8 mouse cellular contexts compared by ENCODE assay signal in the genomic region with DNA sequence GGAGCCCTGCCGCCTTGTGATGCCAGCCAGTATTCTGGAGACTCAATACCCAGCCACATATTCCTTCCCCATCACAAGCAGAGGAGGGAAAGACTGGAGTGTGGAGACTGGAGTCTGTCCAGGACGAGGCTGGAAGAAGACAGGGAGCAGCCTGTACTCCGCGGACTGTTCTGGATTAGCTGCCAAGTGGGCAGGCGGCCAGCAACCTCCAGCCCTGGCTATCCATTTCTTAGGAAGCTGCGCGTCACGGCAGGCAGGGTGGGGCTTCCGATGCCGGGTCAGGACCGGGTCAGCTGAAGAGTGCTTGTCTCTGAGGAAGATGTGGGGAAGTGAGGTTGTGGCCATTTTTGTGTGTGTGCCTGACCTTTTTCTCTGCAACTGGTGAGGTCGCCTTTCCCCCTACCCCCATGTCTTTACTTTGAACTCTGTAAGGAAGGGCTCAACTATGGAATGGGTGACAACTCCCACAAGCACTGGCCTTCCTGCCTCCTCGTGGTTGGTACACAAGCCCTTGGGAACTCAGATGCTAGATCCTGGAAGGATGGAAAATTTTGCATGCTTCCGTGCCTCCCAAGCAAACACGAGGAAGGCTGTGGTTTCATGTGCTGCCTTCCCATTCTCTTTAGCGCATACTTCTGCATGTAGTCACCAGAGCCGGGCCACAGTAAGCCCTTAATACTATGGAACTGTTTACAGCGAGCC.
DNase-seq lines count a peak whose midpoint lies in the region; ATAC-seq and TF ChIP-seq lines count a peak whose summit lies in the region.

No protein-coding gene starts in this region.

- ATAC-seq in Patski: peak; percentile 93
- ATAC-seq in hindbrain, embryonic 12.5 days (ENCODE audit: low FRiP score): peak; percentile 63
- ATAC-seq in lung, embryonic 16.5 days (ENCODE audit: low read depth): peak; percentile 99
- no peak for ATAC-seq in CD4-positive, CD25-positive, alpha-beta regulatory T cell, adult 4 months

- 0 out of 2 replicates have a peak, but pooled peaks cover 10% of the 10 kb centered on the region for H3K4me1 ChIP-seq in hindbrain, embryonic 12.5 days
- H3K4me1 ChIP-seq in lung, embryonic 16.5 days (replicated peaks; ENCODE audit: control insufficient read depth, insufficient read depth, low read length): peaks cover 12% of the 10 kb centered on the region

- H3K4me2 ChIP-seq in hindbrain, embryonic 12.5 days (replicated peaks): peak overlapping the region; percentile 1; the same call in 1 of the 2 replicates
- H3K4me2 ChIP-seq in lung, embryonic 16.5 days (ENCODE audit: low read depth, low read length): peak overlapping the region; percentile 75

- no peaks in the 10 kb centered on the region for H3K36me3 ChIP-seq in hindbrain, embryonic 12.5 days
- no peaks in the 10 kb centered on the region for H3K36me3 ChIP-seq in lung, embryonic 16.5 days (ENCODE audit: control insufficient read depth, insufficient read depth, low read length)

- no peaks in the 10 kb centered on the region for H3K9me3 ChIP-seq in hindbrain, embryonic 12.5 days (replicated peaks)
- H3K9me3 ChIP-seq in lung, embryonic 16.5 days (ENCODE audit: control insufficient read depth, low read length): no peaks in the 10 kb centered on the region

- no peak overlapping the region for H3K9ac ChIP-seq in hindbrain, embryonic 12.5 days
- H3K9ac ChIP-seq in lung, embryonic 16.5 days (ENCODE audit: low read length): no peak overlapping the region

- CTCF ChIA-PET in Patski (lab: Charles Lee): interaction anchor here (0.7 to 3.5 kb wide), 13 partner anchors 11 to 343 kb away, joined by 3 to 25 read pairs (median 5); a partner anchor contains a TSS

- H3K27ac ChIP-seq in hindbrain, embryonic 12.5 days: no peak overlapping the region
- peak overlapping the region; percentile 70 for H3K27ac ChIP-seq in lung, embryonic 16.5 days (ENCODE audit: low read length)

- no peak overlapping the region for H3K4me3 ChIP-seq in hindbrain, embryonic 12.5 days
- H3K4me3 ChIP-seq in lung, embryonic 16.5 days (ENCODE audit: low read length): no peak overlapping the region

- WGBS in hindbrain, embryonic 12.5 days: 59% methylated on average over 18 of the region's 18 CpGs
- WGBS in lung, embryonic 16.5 days: 19% methylated on average over 18 of the region's 18 CpGs

- POLR2A ChIA-PET in Patski (lab: Charles Lee): interaction anchor here (0.6 to 1.4 kb wide), 7 partner anchors 95 to 309 kb away, joined by 3 to 5 read pairs (median 3); no protein-coding TSS in a partner anchor

- TF ChIP-seq CTCF in Patski (IDR thresholded peaks at IDR 0.05): no peak

- in situ Hi-C loops in Patski (cut with MboI; ENCODE audit: low pct_unique_long_range_greater_than_20kb): loop anchor here (5.0 to 25.0 kb wide), 4 partner anchors 226 to 1104 kb away; a partner anchor contains a TSS

- H3K27me3 ChIP-seq in Patski: no peaks in the 10 kb centered on the region
- no peaks in the 10 kb centered on the region for H3K27me3 ChIP-seq in hindbrain, embryonic 12.5 days
- H3K27me3 ChIP-seq in lung, embryonic 16.5 days (ENCODE audit: control insufficient read depth, insufficient read depth, low read depth, low read length): no peaks in the 10 kb centered on the region

- peak; percentile 99 for DNase-seq in Patski (ENCODE audit: low read depth, low spot score)
- DNase-seq in cerebellum, postnatal 10 days: peak; percentile 100
- DNase-seq in frontal cortex, postnatal 36 days (ENCODE audit: low spot score in 2 of 2): peak; percentile 95
- peak; percentile 91 to 96 for DNase-seq in layer of hippocampus, postnatal 14 days (ENCODE audit: low spot score in 2 of 2)
- DNase-seq in right cerebral cortex, adult 18-20 months: peak; percentile 96
